Mouse (Mus musculus) myocyte (in vitro differentiated cells): ENCODE results near the gene Sox6.
A peak's percentile ranks its signal among the peaks of the same experiment; 100 is the strongest.

Experiments used
- CEBPB ChIP-seq: IDR thresholded peaks from 2 replicates; pipeline ENCODE4 v1.6.1; 2011; ENCODE audit warnings: mild to moderate bottlenecking, moderate library complexity; ENCODE audit not compliant: poor library complexity, insufficient read depth, severe bottlenecking
- MYOD1 ChIP-seq, 3 experiments: IDR thresholded peaks; one replicate each; pipeline ENCODE4 v1.6.1; 2011; ENCODE audit warnings: control low read depth in 2 of 3, low read depth in 2 of 3, mild to moderate bottlenecking in 2 of 3, moderate library complexity in 1 of 3; ENCODE audit not compliant: insufficient read length in 2 of 3, control insufficient read depth in 1 of 3
- MYOG ChIP-seq, 3 experiments: IDR thresholded peaks; one replicate each; pipeline ENCODE4 v1.6.1; 2011; ENCODE audit warnings: control low read depth in 2 of 3, low read depth in 2 of 3, mild to moderate bottlenecking in 2 of 3; ENCODE audit not compliant: insufficient read length in 2 of 3, control insufficient read depth in 1 of 3, insufficient read depth in 1 of 3
- POLR2A ChIP-seq: IDR thresholded peaks from one replicate; pipeline ENCODE4 v1.6.1; 2011; ENCODE audit warnings: low read depth, mild to moderate bottlenecking, control low read depth, moderate library complexity; ENCODE audit not compliant: insufficient read length
- POLR2AphosphoS2 ChIP-seq: IDR thresholded peaks from one replicate; pipeline ENCODE4 v1.6.1; 2011; ENCODE audit warnings: low read depth, control low read depth; ENCODE audit not compliant: insufficient read length
- TCF12 ChIP-seq: IDR thresholded peaks from one replicate; pipeline ENCODE4 v1.6.1; 2011; ENCODE audit warnings: mild to moderate bottlenecking, control low read depth; ENCODE audit not compliant: poor library complexity, insufficient read depth, severe bottlenecking
- TCF3 ChIP-seq: IDR thresholded peaks from one replicate; pipeline ENCODE4 v1.6.1; 2011; ENCODE audit warnings: low read depth, control low read depth; ENCODE audit not compliant: insufficient read length
- USF1 ChIP-seq: IDR thresholded peaks from one replicate; pipeline ENCODE4 v1.6.1; 2011; ENCODE audit warnings: low read depth, mild to moderate bottlenecking, control low read depth, moderate library complexity

GRCm38 (mm10) chr7:115604883-115605282, 433.7 kb downstream of the Sox6 start:
- TF ChIP-seq MYOG (IDR thresholded peaks at IDR 0.05; ENCODE audit: control insufficient read depth in 1 of 3, insufficient read depth in 1 of 3, insufficient read length in 2 of 3, low read depth in 2 of 3), result no peak
- no peak for TF ChIP-seq POLR2A
- no peak for TF ChIP-seq TCF12
- peak in 1 of 3 experiments; percentile 4 for TF ChIP-seq MYOD1 (IDR thresholded peaks at IDR 0.05; ENCODE audit: control insufficient read depth in 1 of 3, insufficient read length in 2 of 3, low read depth in 2 of 3)
- no peak for TF ChIP-seq CEBPB
- no peak for TF ChIP-seq POLR2AphosphoS2
- no peak for TF ChIP-seq USF1
- no peak for TF ChIP-seq TCF3
